Mouse (Mus musculus): Measurements from ENCODE around the gene Gsg1.

DNA sequence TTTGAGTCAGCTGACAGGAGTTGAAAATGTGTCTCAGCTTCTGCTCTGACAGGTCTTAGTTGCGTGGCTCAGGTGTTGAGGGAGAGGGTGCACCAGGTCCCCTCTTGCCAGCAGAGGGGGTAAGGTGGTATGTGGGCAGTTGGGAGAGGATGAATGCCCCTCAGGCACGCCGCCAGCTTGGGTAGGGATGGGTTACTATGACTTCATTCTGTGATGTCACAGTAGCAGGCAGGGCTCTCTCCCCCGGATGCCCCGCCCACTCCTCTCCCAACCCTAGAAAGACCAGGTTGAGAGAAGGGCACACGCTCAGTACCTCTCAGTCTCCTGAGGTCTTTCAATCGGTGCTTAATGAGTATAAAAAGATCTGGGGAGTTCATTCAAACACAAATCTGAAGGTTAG lies at the start of gene Gsg1:
- TF ChIP-seq EP300 (IDR thresholded peaks at IDR 0.05; ENCODE audit: low read depth) (no peak), CTCF (IDR thresholded peaks at IDR 0.05; ENCODE audit: low read depth) (no peak)

All from liver, postnatal 0 days (tissue).